Mouse (Mus musculus) duodenum, adult 2 months (tissue): ENCODE results near the gene Trdmt1. TPM values are rescaled to one million over a fixed set of nuclear protein-coding genes. Genes with fewer than 3 reads are reported as not detected.

Experiments
- polyA plus RNA-seq: library from polyadenylated mRNA; depleted of rRNA; stranded (reverse); fragments of >200 nt; gene quantifications from 2 replicates; pipeline ENCODE4 v1.2.3, GENCODE M21; 2012; ENCODE audit warnings: low replicate concordance; rRNA removed

The Trdmt1 gene
- polyA plus RNA-seq, result 0.20 and 0.34 TPM in 2 replicates

GRCm38 (mm10) chr2:13544193-13544824 lies at the start of gene Trdmt1:
TSS of gene Trdmt1 (minus strand) at chr2:13544668.

GRCm38 (mm10) chr2:13573408-13574065 lies 29.1 kb upstream of the Trdmt1 start, which contains the start of gene Vim:
TSS of gene Vim (plus strand) at chr2:13573927.

GRCm38 (mm10) chr2:13491734-13492133 lies 52.7 kb downstream of the Trdmt1 start, which contains the start of gene Cubn:
TSS of gene Cubn (minus strand) at chr2:13491813.

Other genes starting within 250 kb of the Trdmt1 start
- gene Cubn, start 52.9 kb downstream of the Trdmt1 start, polyA plus RNA-seq, result 0.29 and 10.9 TPM in 2 replicates
- 269 and 303 TPM in 2 replicates for gene Vim, start 29.3 kb upstream of the Trdmt1 start, polyA plus RNA-seq
- gene St8sia6, start 249.4 kb upstream of the Trdmt1 start, polyA plus RNA-seq, result 0.18 and 1.3 TPM in 2 replicates